Mouse (Mus musculus) C2C12 (cell line): ENCODE results near the gene Nop53.

ENCODE experiments used
- CTCF ChIP-seq: IDR thresholded peaks from one replicate; pipeline ENCODE4 v1.5.1; 2011; ENCODE audit not compliant: control insufficient read depth, insufficient read depth, insufficient read length
- MYOG ChIP-seq: IDR thresholded peaks from one replicate; pipeline ENCODE4 v1.6.1; 2011; ENCODE audit not compliant: control insufficient read depth, insufficient read length; ENCODE audit errors: extremely low read depth

DNA sequence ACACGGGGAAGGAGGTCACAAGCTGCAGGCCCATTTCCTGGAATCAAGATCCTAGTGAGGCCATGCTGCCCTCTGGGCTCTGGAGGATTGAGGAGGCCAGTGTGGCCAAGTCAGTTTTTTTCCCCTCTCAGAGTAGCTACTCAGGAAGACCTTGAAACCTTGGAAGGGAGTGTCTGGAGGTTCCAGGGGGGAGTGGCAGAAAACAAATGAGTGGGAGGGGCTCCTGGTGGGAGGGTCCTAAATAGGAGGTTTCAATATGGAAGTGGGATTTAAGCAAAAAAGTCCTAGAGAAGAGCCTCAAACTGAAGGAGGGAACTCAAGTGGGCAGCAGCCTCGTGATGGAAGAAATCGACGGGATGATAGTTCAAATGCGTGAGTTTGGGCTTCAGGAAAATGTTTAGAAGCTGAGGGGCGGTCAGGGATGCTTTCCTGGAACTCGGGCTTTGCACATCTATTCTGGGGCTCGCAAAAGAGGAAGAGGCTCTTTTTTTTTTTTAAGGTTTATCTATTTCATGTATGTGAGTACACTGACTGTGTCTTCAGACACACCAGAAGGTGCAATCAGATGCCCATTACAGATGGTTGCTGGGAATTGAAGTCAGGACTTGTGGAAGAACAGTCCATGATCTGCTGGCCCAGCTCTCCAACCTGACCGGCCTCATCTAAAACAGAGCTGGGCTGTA, 44.4 kb downstream of the Nop53 start:
- TF ChIP-seq CTCF (no peak), MYOG (no peak)
